Mouse (Mus musculus) layer of hippocampus, adult 9-10 months (tissue): ENCODE data around the gene Tmem248.
"Not testable (repeated sequence)": the region's sequence is repeated elsewhere in the genome, so short reads cannot be mapped to it uniquely, and the experiment has no call there.

Experiments
- DNase-seq: peaks from one replicate; pipeline ENCODE4 v3.0.0; 2022; ENCODE audit warnings: low spot score

The Tmem248 gene

DNA sequence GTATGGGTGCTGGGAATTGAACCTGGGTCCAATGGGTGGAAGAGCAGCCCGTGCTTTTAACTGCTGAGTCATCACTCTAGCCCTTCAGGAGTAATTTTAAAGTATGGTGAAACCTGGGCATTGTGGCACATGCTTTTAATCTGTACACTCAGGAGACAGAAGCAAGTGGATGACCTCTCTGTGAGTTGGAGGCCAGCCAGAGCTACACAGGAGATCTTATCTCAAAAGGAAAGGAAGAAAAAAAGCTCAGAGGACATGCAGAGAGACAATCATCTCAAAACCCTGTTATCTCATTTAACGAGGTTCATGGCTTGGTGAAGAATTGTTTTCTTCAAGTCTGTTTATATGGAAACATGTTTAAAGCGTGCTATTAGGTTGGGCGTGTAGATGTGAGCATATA is 12.9 kb upstream of the Tmem248 start:
- no peak for DNase-seq

DNA sequence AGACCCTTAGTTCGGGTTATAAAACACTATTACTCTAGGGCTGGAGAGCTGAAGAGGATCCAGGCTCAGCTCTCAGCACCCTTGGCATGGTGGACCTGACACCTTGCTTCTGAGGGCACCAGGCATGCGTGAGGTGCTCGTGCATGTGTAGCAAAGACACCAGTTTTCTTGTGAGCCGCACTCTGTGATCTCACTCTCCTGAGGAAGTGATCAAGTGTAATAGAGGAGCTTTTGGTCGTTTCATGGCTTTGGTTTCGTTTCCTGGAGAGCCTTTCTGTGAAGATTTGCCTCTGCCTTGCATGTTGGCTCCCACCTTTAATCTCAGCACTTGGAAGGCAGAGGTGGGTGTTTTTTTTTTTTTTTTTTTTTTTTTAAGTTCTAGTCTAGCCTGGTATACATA is 12.3 kb upstream of the Tmem248 start:
- no peak for DNase-seq

GRCm38 (mm10) chr5:130205441-130206023 is 11.3 kb upstream of the Tmem248 start:
- DNase-seq = no peak

GRCm38 (mm10) chr5:130207299-130207698 is 9.6 kb upstream of the Tmem248 start:
- DNase-seq = no peak

DNA sequence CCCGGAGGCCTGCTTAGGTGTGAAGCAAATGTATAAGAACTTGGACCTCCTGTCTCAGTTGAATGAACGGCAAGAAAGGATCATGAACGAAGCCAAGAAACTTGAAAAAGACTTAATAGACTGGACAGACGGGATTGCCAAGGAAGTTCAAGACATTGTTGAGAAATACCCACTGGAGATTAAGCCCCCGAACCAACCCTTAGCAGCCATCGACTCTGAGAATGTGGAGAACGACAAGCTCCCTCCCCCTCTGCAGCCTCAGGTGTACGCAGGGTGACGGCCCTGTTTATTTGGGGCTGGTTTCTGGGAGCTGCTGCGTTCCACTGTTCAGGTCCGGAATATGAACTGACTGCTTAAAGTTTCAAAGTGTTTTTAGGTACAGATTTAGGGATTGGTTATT is 3.9 kb upstream of the Tmem248 start:
- no peak for DNase-seq

DNA sequence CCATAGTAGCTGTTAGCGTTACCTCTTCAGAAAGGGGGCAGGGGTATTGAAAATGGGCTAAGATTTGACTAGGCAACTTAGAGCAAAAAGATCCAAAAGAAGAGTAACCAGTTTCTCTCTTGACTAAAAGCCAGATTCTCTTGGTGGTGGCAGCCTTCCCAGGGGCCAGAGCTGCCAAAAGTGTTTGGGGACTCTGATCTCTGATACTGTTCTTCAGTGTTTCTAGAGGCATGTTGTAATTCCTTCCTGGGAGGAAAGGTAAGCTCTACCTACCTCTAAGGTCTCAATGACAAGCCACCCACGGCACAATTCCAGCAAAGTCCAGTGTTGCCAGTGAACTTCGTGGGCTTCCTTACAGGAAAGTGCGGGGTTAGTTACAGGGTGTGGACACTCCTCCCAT is 525 bp downstream of the Tmem248 start:
- no peak for DNase-seq

DNA sequence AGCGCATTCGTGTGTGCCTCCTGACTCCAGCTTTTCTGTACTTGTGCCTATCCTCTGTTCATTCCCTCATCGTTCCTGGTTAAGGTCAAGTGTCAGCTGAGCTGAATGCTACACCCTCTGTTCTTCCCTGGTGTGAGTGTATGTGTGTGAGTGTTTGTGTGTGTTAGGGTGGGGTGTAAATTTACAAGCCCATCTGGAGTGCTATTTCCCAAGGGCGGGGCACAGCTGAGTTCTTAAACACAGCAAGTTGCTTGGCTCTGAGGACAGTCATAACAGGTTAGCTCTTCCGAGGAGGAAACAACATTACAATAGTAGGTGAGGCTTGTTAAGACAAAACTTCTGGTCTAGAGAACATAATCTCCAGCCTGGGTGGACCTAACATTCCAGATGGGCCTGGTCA is 1.5 kb downstream of the Tmem248 start:
- DNase-seq = no peak

GRCm38 (mm10) chr5:130221316-130221715 is 4.4 kb downstream of the Tmem248 start:
- DNase-seq = no peak

DNA sequence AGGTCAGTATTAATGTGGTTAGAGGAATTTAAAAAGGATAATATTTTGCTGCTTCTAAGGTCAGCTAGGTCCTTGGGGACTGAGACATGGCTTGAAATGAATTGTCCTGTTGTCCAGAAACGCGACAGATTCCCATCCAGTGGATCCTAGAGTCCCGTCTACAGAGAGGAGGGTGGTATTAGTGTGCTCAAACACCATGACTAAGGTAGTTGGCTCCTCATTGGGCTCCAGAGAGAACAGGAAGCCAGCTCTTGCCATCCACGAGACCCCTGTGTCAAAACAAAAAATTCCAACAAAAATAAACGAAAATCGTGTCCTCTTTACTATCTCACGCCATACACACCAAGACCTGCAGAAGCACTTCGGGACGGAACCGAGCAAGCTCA is 4.9 kb downstream of the Tmem248 start:
- DNase-seq = no peak

DNA sequence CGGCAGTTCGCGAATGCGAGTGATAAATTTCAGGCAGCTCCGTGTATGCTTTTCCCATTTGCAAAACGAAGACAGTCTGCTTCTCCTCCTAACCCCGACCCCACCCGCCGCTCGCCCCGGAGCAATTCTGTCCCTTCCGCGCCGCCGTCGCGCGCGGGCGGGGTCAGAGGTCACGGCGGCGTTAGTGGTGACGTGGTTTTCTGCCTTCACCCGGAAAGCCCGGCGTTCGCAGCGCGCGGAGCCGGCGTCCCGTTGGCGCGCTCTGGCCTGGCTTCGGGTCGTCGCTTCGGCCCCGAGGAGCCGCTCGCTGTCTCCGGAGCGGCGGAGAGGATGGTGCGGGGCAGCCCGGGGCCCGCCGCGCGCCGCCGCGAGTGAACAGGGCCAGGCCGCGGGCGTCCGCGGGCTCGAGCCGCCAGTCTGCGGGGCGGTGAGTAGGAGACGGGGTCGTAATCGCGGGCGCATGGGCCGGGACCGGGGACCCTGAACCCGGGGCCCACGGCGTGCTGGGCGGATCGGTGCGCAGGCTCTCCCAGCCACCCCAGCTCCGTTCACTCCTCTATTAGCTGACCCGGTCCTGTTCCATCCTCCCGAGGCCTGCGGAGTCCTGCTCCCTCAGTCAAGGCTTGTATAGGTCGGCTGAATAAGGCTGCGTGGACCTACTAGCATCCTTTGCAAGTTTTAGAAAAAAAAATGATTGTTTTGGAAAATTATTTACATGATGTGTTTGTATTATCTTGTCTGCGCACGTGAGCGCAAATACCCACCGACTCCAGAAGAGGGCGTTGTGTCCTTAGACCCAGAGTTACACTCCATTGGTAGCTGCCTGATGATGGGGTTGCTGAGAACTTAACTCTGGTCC is 5.5 kb downstream of the Tmem248 start:
- DNase-seq = peak; percentile 75

DNA sequence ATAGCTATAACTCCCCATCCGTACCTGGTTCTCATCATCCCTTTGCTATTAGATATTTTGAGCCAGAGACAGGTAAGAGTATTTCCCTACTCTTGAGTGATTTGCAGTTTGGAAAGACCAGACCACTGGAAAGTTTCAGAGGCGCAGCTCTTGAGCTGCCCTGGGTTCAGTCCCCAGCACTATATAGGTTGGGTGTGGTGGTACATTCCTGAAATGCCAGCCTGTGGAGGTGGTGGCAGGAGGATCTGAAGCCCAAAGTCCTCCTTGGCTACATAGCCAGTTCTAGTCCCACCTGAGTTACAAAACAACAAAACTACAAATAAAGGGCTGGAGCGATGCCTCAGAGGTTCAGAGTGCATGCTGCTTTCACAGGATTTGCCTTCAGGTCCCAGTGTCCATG is 9.9 kb downstream of the Tmem248 start:
- no peak for DNase-seq

DNA sequence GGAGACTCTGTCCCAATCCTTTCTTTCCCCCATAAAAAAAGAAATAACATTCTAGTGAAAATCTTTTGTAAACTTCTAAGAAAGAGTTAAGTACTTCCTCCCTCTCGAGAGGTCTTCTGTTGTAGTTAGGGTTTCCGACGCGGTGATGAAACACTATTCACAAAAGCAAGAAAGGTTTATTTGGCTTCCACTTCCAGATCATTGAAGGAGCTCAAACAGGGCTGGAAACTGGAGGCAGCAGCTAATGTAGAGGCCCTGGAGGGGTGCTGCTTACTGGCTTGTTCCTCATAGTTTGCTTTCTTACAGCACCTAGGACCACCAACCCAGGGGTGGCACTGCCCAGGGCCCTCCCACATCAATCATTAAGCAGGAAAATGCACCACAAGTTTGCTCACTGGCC is 11.2 kb downstream of the Tmem248 start:
- no peak for DNase-seq

DNA sequence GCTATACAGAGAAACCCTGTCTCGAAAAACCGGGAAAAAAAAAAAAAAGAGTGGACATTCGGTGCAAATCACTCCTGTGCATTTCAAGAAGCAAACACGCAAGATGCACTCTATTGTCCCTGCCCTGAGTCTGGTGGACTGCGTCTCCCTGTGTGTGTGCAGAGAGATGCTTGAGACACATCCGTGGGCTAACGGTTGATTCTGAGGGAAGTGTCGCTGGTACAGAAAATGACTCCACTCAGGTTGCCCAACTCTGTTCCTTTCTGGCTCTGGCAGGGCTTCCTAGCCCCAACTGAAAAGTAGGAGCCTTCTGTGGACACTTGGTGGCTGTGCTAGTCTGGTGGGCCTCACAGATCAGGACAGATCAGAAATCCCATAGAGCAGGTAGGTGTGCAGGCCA is 19.4 kb downstream of the Tmem248 start:
- no peak for DNase-seq

- DNase-seq = no peak
Observed at GRCm38 (mm10) chr5:130239236-130239635, 22.4 kb downstream of the Tmem248 start.

DNA sequence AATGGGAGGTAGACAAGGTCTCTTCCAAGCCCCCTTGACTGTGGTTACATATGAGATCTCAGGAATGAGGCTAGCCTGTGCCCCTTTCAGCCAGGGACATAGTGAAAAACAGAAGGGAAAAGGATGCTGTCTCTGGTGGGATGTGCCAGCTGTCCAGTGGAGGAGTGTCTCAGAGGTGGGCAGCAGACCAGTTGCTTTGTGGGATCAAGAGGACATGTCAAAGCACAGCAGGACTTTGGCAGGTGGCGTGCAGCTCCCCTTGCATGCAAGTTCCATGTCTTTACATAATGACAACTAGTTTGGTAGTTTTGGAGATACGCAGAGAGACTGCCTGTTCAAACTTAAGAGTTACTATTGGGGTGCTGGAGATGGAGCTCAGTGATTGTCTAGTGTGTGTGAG is 23.0 kb downstream of the Tmem248 start:
- no peak for DNase-seq

DNA sequence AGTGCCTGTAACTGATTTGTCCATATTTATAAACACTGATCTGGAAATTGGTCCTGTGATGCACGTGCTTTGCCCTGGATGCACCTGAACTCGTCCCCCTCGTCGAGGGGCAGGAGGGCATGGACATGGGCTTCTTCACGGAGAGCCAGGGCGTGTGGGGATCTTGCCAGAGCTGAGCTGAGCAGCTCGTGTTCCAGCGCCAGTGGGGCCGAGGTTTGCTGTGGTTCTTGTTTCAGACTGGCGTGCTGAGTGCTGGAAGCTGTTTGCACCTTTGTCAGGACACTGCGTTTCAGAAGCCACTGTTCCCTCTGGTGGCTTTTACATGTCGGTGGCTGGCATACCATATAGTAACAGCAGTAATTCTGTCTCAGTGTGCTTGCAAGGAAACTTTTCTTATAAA is 24.5 kb downstream of the Tmem248 start:
- DNase-seq = no peak

- DNase-seq = no peak
Observed at GRCm38 (mm10) chr5:130247823-130248222, 30.9 kb downstream of the Tmem248 start.

DNA sequence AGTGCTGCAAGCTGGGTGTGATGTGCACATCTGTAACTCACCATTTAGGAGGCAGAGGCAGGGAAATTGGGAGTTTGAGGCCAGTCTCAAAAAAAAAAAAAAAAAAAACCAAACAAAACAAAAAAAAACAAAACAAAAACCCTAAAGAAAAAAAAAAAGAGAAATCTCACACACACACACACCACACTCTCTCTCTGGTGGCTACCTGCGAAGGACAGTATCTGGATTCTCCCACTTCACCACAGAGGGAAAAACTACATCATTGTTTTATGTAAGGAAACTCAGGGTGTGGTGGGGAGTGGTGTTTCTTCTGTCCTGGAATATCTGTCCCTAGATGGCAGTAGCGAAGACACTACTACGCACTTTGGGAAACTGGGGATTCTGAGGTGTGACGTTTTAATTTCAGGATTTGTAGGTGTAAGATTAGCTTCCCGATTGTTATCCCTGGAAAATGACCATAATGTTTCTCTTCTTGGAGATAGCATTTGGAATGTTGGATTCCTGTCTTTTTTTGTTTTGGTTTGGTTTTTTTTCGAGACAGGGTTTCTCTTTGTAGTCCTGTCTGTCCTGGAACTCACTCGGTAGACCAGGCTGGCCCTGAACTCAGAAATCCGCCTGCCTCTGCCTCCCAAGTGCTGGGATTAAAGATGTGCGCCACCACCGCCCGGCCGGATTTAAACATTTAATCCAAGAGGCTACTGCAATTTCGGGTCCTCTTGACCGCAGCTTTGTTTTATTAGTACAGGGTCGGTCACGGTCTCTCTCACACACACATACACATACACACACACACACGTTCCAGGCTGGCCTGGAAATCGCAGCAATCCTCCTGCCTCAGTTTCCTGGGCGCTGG is 37.5 kb downstream of the Tmem248 start:
- DNase-seq = no peak

- peak; percentile 93 for DNase-seq
Observed at GRCm38 (mm10) chr5:130255017-130255720, 38.3 kb downstream of the Tmem248 start, which contains the start of the genes Sbds and Tyw1. Sbds (minus strand) TSS chr5:130255530. Tyw1 (plus strand) TSS chr5:130255619.

- DNase-seq = not testable (repeated sequence)
Observed at GRCm38 (mm10) chr5:130255799-130256525, 39.1 kb downstream of the Tmem248 start.

GRCm38 (mm10) chr5:130256678-130257271 is 39.9 kb downstream of the Tmem248 start:
- peak; percentile 92 for DNase-seq
